Mouse (Mus musculus) heart, embryonic 16.5 days (tissue): ENCODE measurements around the gene Ppfibp1. TPM values are rescaled to one million over a fixed set of nuclear protein-coding genes. Genes with fewer than 3 reads are reported as not detected.

Source experiments
- ATAC-seq: fragments of 200-750 bp; cut with Nextera tagmentation; replicated peaks from 2 replicates; pipeline ENCODE4 v1.8.0; 2017; ENCODE audit warnings: moderate number of reproducible peaks; ENCODE audit not compliant: insufficient read depth, low FRiP score; ENCODE audit errors: extremely low read depth
- H3K27ac ChIP-seq: fragments of 300-500 bp; sonication (generic); 2 replicates; pipeline ENCODE4 v1.5.1; 2014; ENCODE audit warnings: mild to moderate bottlenecking, low read length, control low read depth, moderate library complexity
- H3K27me3 ChIP-seq: fragments of 300-500 bp; sonication (generic); 2 replicates; pipeline ENCODE4 v1.6.1; 2014; ENCODE audit warnings: low read length, mixed read lengths; ENCODE audit not compliant: control insufficient read depth, insufficient read depth
- H3K36me3 ChIP-seq: fragments of 300-500 bp; sonication (generic); 2 replicates; pipeline ENCODE4 v1.6.1; 2014; ENCODE audit not compliant: control insufficient read depth, insufficient read depth
- H3K4me1 ChIP-seq: fragments of 300-500 bp; sonication (generic); 2 replicates; pipeline ENCODE4 v1.6.1; 2014; ENCODE audit warnings: low read length, mixed read lengths; ENCODE audit not compliant: control insufficient read depth, insufficient read depth
- H3K4me2 ChIP-seq: fragments of 300-500 bp; sonication (generic); 2 replicates; pipeline ENCODE4 v1.6.1; 2014; ENCODE audit warnings: low read depth, mild to moderate bottlenecking, control low read depth, low read length
- H3K4me3 ChIP-seq: fragments of 300-500 bp; sonication (generic); 2 replicates; pipeline ENCODE4 v1.5.1; 2014; ENCODE audit warnings: mild to moderate bottlenecking, control low read depth, low read length
- H3K9ac ChIP-seq: fragments of 300-500 bp; sonication (generic); 2 replicates; pipeline ENCODE4 v1.6.1; 2014; ENCODE audit warnings: low read length, control low read depth
- H3K9me3 ChIP-seq: fragments of 300-500 bp; sonication (generic); replicated peaks from 2 replicates; pipeline ENCODE4 v1.6.1; 2016; ENCODE audit warnings: low read length; ENCODE audit not compliant: control insufficient read depth
- WGBS: fragments of 180-500 bp; shearing (Covaris S2); extraction: QIAGEN DNeasy Blood & Tissue Kit; methylation state at CpG from one replicate; pipeline ENCODE4 v1.1.7; 2014; 5-methylcytosine and 5-hydroxymethylcytosine counted together
- polyA plus RNA-seq: library from polyadenylated mRNA; unstranded; fragments of >200 nt; fragmentation: Nextera tagmentation; extraction: Ambion mirVana; gene quantifications from 2 replicates; pipeline ENCODE4 v1.2.1, GENCODE M21; 2015

Ppfibp1 gene
- polyA plus RNA-seq, 1 experiment from 2014 or later, result 49.8 TPM

GRCm38 (mm10) chr6:147053785-147054646 lies 165.7 kb downstream of the Ppfibp1 start:
- Histone ChIP-seq H3K4me2 (no peak overlapping the region), H3K36me3 (peaks cover 50% of the 10 kb centered on the region)
- 89% methylated on average over 19 of the region's 19 CpGs for WGBS

GRCm38 (mm10) chr6:147055374-147055977 lies 167.2 kb downstream of the Ppfibp1 start:
- Histone ChIP-seq H3K4me1 (peaks cover 12% of the 10 kb centered on the region), H3K27ac (no peak overlapping the region), H3K4me2 (no peak overlapping the region), H3K36me3 (peaks cover 43% of the 10 kb centered on the region), H3K9me3 (no peaks in the 10 kb centered on the region), H3K9ac (no peak overlapping the region), H3K4me3 (no peak overlapping the region), H3K27me3 (no peaks in the 10 kb centered on the region)
- 71% methylated on average over 10 of the region's 10 CpGs for WGBS
- ATAC-seq, result no peak; the same call in 1 of the 2 replicates

More at GRCm38 (mm10) chr6:147053785-147054646, 165.7 kb downstream of the Ppfibp1 start:
- peaks cover 12% of the 10 kb centered on the region for H3K4me1 ChIP-seq
- H3K27me3 ChIP-seq, result no peaks in the 10 kb centered on the region
- H3K9ac ChIP-seq, result no peak overlapping the region
- H3K27ac ChIP-seq, result no peak overlapping the region
- H3K9me3 ChIP-seq, result no peaks in the 10 kb centered on the region
- ATAC-seq, result no peak
- H3K4me3 ChIP-seq, result no peak overlapping the region

GRCm38 (mm10) chr6:147059326-147059725 lies 171.0 kb downstream of the Ppfibp1 start:
- Histone ChIP-seq H3K4me1 (peaks cover 12% of the 10 kb centered on the region), H3K9ac (no peak overlapping the region), H3K9me3 (no peaks in the 10 kb centered on the region), H3K4me2 (no peak overlapping the region), H3K4me3 (no peak overlapping the region), H3K36me3 (peaks cover 46% of the 10 kb centered on the region), H3K27ac (no peak overlapping the region), H3K27me3 (no peaks in the 10 kb centered on the region)
- no peak for ATAC-seq
- WGBS, result 70% methylated on average over 7 of the region's 7 CpGs

- ATAC-seq, result no peak
- WGBS, result 89% methylated on average over 9 of the region's 9 CpGs
- Histone ChIP-seq H3K4me2 (no peak overlapping the region), H3K9ac (no peak overlapping the region), H3K36me3 (peaks cover 35% of the 10 kb centered on the region), H3K9me3 (no peaks in the 10 kb centered on the region), H3K4me1 (peaks cover 3% of the 10 kb centered on the region; the same call in 1 of the 2 replicates), H3K27me3 (no peaks in the 10 kb centered on the region), H3K4me3 (no peak overlapping the region), H3K27ac (no peak overlapping the region)
These were observed 173.3 kb downstream of the Ppfibp1 start for GRCm38 (mm10) chr6:147061630-147062029.

GRCm38 (mm10) chr6:147062034-147062433 lies 173.7 kb downstream of the Ppfibp1 start:
- H3K27me3 ChIP-seq, result no peaks in the 10 kb centered on the region
- H3K4me1 ChIP-seq, result peaks cover 3% of the 10 kb centered on the region; the same call in 1 of the 2 replicates
- no peak overlapping the region for H3K4me3 ChIP-seq
- no peak overlapping the region for H3K4me2 ChIP-seq
- no peak for ATAC-seq
- 80% methylated on average over 7 of the region's 7 CpGs for WGBS
- no peak overlapping the region for H3K27ac ChIP-seq
- H3K9me3 ChIP-seq, result no peaks in the 10 kb centered on the region
- no peak overlapping the region for H3K9ac ChIP-seq
- H3K36me3 ChIP-seq, result peaks cover 39% of the 10 kb centered on the region

GRCm38 (mm10) chr6:147062694-147063093 lies 174.4 kb downstream of the Ppfibp1 start:
- Histone ChIP-seq H3K4me3 (no peak overlapping the region), H3K4me2 (no peak overlapping the region), H3K9ac (no peak overlapping the region), H3K27me3 (no peaks in the 10 kb centered on the region), H3K4me1 (peaks cover 3% of the 10 kb centered on the region; the same call in 1 of the 2 replicates), H3K9me3 (no peaks in the 10 kb centered on the region), H3K27ac (no peak overlapping the region), H3K36me3 (peaks cover 35% of the 10 kb centered on the region)
- no peak for ATAC-seq
- WGBS, result 73% methylated on average over 7 of the region's 7 CpGs

GRCm38 (mm10) chr6:147064226-147064943 lies 176.1 kb downstream of the Ppfibp1 start:
- WGBS, result 88% methylated on average over 10 of the region's 10 CpGs

GRCm38 (mm10) chr6:147064944-147065261 lies 176.6 kb downstream of the Ppfibp1 start:
- Histone ChIP-seq H3K9me3 (no peaks in the 10 kb centered on the region), H3K9ac (no peak overlapping the region), H3K36me3 (peaks cover 35% of the 10 kb centered on the region), H3K27me3 (no peaks in the 10 kb centered on the region), H3K27ac (no peak overlapping the region), H3K4me1 (no peaks in the 10 kb centered on the region), H3K4me2 (no peak overlapping the region), H3K4me3 (no peak overlapping the region)
- whole genome bisulfite sequencing, result 86% methylated on average over 6 of the region's 6 CpGs
- no peak for ATAC-seq

More at GRCm38 (mm10) chr6:147064226-147064943, 176.1 kb downstream of the Ppfibp1 start:
- Histone ChIP-seq H3K9ac (no peak overlapping the region), H3K36me3 (peaks cover 33% of the 10 kb centered on the region), H3K4me2 (no peak overlapping the region), H3K4me1 (no peaks in the 10 kb centered on the region), H3K9me3 (no peaks in the 10 kb centered on the region), H3K4me3 (no peak overlapping the region), H3K27me3 (no peaks in the 10 kb centered on the region), H3K27ac (no peak overlapping the region)
- no peak for ATAC-seq
